Mouse (Mus musculus) cortical plate, adult 2 months (tissue): ENCODE measurements at regions not wholly inside any gene's neighbourhood (a gene's known extent, or its start where the extent isn't known, plus 50 kb on each side); places are given as distances from the start of the nearest gene placed in this dataset.

Source experiments
- H3K27ac ChIP-seq: fragments of 200-500 bp; 2 replicates; pipeline ENCODE4 v1.5.1; 2012; ENCODE audit warnings: low read length, control low read depth, inconsistent platforms; ENCODE audit not compliant: insufficient read depth
- H3K4me1 ChIP-seq: fragments of 200-500 bp; 2 replicates; pipeline ENCODE4 v1.6.1; 2011; ENCODE audit warnings: low read length; ENCODE audit not compliant: control insufficient read depth, insufficient read depth
- H3K4me3 ChIP-seq: fragments of 200-500 bp; 2 replicates; pipeline ENCODE4 v1.5.1; 2011; ENCODE audit warnings: mild to moderate bottlenecking, low read length, control low read depth; ENCODE audit not compliant: insufficient read depth
- CTCF ChIP-seq: fragments of 200-500 bp; IDR thresholded peaks from 2 replicates; pipeline ENCODE4 v1.5.1; 2011; ENCODE audit warnings: mild to moderate bottlenecking, control low read depth, low read length; ENCODE audit not compliant: insufficient read depth; ENCODE audit errors: extremely low read depth
- POLR2A ChIP-seq: fragments of 200-500 bp; IDR thresholded peaks from 2 replicates; pipeline ENCODE4 v1.6.1; 2011; ENCODE audit warnings: mild to moderate bottlenecking, low read length, control low read depth; ENCODE audit not compliant: insufficient read depth; ENCODE audit errors: extremely low read depth

DNA sequence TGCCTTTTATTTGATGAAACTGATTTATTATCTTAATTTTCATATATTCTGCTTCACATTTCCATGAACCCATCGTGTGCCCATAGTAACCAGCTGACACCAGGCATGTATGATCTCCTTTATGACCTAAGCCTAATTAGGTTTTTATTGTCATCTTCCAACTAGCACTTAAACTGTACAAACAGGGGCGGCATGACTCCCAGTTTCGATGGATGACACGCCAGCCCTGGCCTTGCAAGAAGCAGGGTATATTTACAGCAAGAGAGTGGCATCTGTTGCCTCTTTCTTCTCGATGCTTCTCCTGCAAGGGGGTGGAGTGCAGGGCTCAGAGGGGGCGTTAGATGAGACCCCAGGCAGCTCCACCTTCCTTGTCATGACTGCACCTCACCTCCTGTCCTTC lies 379.8 kb downstream of the Tshz3 start:
- H3K4me1 ChIP-seq: no peaks in the 10 kb centered on the region
- H3K4me3 ChIP-seq: no peak overlapping the region
- H3K27ac ChIP-seq: no peak overlapping the region
- TF ChIP-seq POLR2A: no peak
- no peak for TF ChIP-seq CTCF

DNA sequence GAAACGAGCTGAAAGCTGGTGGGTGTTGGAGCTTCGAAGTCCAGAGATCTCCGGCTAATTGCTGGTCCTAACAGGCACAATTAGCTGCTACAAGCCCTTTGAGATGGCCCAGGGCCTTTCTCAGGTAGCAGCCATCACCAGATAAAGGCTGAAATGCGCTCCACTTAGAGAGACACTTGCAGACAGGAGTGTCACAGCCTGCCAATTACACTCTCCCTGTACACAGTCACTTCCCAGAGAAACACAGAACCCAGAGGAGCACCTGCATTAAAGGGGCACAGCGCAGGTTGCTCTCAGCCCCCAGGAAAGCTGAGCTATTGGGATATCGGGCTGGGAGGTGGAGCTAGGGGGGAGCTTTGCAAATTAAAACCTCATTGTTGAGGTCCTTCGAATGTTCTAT lies 380.2 kb downstream of the Tshz3 start:
- Histone ChIP-seq H3K4me1 (no peaks in the 10 kb centered on the region), H3K27ac (no peak overlapping the region), H3K4me3 (no peak overlapping the region)
- no peak for TF ChIP-seq POLR2A
- TF ChIP-seq CTCF: no peak

DNA sequence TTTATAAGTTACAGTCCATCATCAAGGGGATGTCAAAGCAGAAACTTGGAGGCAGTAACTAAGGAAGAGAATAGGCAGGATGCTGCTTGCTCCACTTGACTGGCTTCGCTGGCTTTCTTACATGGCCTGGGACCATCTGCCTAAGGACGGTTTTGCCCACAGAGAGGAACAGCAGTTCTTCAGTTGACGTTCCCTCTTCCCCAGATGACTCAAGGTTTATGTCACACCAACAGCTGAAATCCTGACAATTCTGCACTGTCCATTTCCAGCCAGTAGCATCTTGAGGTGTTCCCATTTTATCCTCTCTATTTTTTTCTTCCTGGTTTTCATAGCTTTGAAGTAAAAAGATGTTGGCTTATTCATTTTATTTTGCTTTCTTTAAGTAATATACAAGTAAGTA lies 391.8 kb downstream of the Tshz3 start:
- Histone ChIP-seq H3K4me1 (no peaks in the 10 kb centered on the region), H3K4me3 (no peak overlapping the region), H3K27ac (no peak overlapping the region)
- TF ChIP-seq CTCF: no peak

DNA sequence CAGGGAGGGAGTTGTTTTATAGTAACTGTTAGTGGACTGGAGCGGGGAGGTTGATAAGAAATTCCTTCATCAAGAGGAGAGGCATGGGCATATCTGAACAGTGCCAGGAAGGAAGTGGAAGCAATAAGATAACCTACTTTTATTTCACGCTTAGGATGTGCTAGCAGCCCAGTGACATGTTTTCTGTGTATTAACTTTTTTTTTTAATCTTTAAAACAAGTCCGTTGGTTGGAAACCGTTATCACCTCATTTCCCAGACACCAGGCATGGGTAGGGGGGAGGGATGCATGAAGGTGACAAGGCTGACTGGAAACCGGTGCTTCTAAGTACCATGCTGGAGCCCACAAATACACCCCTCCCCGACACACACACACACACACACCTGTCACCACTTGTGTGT lies 394.7 kb downstream of the Tshz3 start:
- no peak overlapping the region for H3K4me3 ChIP-seq
- peaks cover 4% of the 10 kb centered on the region; the same call in 1 of the 2 replicates for H3K4me1 ChIP-seq
- TF ChIP-seq CTCF (no peak), POLR2A (no peak)
- H3K27ac ChIP-seq: no peak overlapping the region

DNA sequence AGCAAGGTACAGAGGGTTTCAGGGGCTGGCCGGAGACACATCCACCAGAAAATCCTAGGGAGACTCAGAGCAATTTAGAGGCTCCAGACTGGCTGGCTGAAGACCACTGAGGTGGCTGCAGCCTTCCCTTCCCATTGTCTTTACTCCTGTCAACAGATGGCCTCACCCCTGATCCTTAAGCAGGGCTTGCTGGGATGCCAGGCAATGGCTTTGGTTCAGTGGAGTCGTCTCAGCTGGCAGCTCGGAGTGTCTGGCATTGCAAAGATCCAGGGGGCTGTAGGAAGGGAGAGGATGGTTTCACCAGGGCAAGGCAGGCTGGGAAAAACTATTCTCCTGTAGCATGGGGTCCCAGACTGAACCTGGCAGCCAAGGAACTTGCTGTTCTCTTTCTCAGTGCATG lies 395.8 kb downstream of the Tshz3 start:
- H3K4me3 ChIP-seq: no peak overlapping the region
- TF ChIP-seq CTCF: no peak
- no peak for TF ChIP-seq POLR2A
- H3K4me1 ChIP-seq: peaks cover 5% of the 10 kb centered on the region; the same call in 1 of the 2 replicates

DNA sequence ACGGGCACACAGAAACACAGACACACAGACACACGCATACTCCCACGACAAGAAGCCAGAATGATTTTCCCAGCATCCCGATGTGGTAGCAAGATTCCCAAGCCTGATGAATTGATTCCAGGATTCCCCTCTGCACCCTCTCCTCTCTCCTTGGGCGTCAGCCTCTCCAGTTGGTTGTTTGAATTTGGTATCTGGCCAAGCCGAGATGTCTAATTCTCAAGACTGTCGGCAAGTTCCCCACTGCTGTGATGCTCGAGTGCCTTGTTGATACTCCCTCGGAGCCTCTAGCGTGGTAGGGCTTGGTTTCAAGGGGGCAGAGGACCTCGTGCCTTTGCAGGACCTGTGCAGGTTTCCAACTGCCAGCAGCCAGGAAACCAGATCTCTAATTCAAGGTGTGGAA lies 397.9 kb downstream of the Tshz3 start:
- Histone ChIP-seq H3K4me3 (peak overlapping the region; percentile 32; the same call in 1 of the 2 replicates), H3K4me1 (peaks cover 5% of the 10 kb centered on the region; the same call in 1 of the 2 replicates), H3K27ac (no peak overlapping the region)
- no peak for TF ChIP-seq CTCF
- no peak for TF ChIP-seq POLR2A

More for the DNA sequence above, 395.8 kb downstream of the Tshz3 start:
- no peak overlapping the region for H3K27ac ChIP-seq

DNA sequence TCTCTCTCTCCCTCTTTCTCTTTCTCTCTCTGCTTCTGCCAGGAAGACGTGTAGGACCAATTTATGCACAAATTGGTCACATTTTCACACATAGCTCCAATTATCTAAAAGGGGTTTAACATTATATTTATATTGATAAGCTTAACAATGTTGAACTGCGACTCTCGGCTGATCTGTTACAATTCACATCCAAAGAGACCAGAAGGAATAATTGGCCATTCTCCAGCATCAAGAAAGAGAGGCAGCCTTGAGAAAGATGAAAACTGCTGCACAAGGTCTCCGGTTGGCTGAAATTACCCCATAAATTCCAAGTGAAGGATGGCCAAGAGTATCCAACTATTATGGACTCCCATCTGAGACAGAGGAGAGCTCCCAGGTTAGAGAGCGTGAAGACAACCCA lies 398.4 kb downstream of the Tshz3 start:
- TF ChIP-seq CTCF: no peak
- TF ChIP-seq POLR2A: no peak
- no peak overlapping the region for H3K27ac ChIP-seq
- 0 out of 2 replicates have a peak overlapping the region, but pooled peaks have one; percentile 32 for H3K4me3 ChIP-seq
- H3K4me1 ChIP-seq: peaks cover 5% of the 10 kb centered on the region; the same call in 1 of the 2 replicates

DNA sequence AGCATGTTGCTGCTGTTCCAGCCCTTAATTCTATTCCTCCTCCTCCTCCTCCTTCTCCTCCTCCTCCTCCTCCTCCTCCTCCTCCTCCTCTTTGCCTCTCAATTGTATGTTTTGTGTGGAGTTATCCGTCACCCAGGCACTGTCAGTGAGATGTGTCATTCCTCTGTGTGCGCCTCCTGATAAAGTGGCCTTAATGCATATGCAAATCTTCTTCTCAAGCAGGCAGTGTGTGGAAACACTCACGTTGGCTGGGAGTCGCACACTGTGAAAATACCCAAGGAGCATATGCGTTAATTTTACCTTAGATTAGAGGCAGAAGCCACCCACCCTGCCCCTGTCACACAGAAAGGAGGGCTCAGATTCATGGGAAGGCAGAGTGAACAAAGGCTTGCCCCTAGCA lies 401.0 kb downstream of the Tshz3 start:
- TF ChIP-seq CTCF: no peak
- no peak for TF ChIP-seq POLR2A
- H3K27ac ChIP-seq: no peak overlapping the region
- H3K4me1 ChIP-seq: peaks cover 5% of the 10 kb centered on the region; the same call in 1 of the 2 replicates
- no peak overlapping the region for H3K4me3 ChIP-seq

DNA sequence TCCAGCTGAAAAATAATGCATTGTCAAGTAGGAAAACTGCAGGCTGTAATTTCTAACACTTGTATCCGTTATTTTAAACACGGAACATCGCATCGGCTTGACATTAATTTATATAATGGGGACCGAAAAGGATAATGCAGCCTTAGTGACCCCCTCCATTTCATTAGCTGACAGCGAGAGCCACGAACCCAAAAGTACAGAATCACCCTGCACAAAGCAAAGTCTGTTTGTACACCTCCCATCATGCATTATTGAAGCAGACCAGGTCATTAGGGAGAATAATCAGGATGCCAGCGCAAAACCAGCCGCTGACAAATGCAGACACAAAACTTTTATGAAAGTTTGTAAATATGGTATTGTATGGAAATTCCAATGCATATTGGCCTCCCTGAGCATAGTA lies 406.8 kb downstream of the Tshz3 start:
- Histone ChIP-seq H3K4me1 (no peaks in the 10 kb centered on the region), H3K27ac (no peak overlapping the region), H3K4me3 (no peak overlapping the region)
- TF ChIP-seq POLR2A (no peak), CTCF (no peak)

DNA sequence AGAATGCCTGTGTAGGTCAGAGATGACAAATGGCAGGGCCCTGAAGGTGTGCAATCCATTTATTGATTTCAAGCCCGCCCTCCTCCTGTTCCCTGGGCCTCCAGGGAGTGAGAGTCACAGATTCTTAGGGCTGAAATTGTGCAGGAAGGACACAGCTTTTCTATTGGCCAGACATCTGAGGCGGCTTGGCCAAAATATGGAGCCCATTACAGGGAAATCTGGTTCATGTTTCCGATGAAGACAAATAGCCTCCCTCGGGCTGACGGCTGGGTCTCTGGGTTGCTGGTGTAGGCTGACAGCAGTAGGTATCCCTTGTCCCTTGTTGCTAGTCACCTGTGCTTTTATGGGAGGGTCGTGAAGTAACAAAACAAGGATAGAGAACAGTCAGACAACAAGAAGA lies 413.2 kb downstream of the Tshz3 start:
- Histone ChIP-seq H3K4me3 (no peak overlapping the region), H3K27ac (no peak overlapping the region), H3K4me1 (no peaks in the 10 kb centered on the region)
- TF ChIP-seq CTCF: no peak
- TF ChIP-seq POLR2A: no peak
